Mouse (Mus musculus): ENCODE measurements at regions not wholly inside any gene's neighbourhood (a gene's known extent, or its start where the extent isn't known, plus 50 kb on each side); places are given as distances from the start of the nearest gene placed in this dataset.
A peak's percentile ranks its signal among the peaks of the same experiment; 100 is the strongest.

GRCm38 (mm10) chr15:65646470-65646869, 631.8 kb upstream of the Gm21961 start:
- DNase-seq (ENCODE audit: low spot score), result no peak

DNA sequence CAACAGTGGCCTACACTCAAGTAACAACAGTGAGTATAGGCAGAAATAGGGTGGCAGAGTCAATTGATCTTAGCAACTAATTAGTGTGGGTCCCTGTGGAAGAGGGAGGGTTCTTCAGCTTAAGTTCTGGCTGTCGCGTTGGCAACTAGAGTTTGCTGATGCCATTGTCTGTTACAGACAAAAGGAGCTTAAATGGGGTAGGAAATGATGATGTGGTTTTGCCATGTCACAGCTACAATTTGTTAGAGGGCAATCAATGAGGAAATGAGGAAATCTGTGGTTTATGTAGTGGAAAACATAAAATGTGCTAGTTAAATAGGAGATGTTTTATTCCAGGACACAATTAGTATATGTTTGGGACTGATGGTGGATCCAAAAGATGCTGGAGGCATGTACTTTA, 624.8 kb upstream of the Gm21961 start:
- no peak for DNase-seq (ENCODE audit: low spot score)

- peak; percentile 72 for DNase-seq (ENCODE audit: low spot score)
Measured at GRCm38 (mm10) chr15:65637520-65638184, 622.9 kb upstream of the Gm21961 start.

DNA sequence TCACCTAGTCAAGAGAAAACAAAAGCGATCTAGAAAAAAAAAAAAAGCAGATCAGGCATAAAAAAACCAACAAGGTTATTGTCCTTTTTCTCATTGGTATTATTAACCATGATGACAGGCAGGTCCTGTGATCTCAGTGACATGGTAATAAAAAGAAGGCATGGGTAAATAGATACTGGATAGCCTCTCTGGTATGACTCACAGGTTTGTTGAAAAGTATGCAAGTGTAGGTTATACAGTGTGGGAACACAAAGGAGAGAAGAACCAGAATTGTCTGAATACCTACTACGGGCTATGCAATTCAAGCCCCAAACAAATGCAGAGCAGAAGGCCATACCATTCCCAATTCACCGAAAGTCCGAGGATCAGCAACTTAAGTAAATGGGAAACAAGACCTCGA, 617.7 kb upstream of the Gm21961 start:
- DNase-seq (ENCODE audit: low spot score), result no peak

DNA sequence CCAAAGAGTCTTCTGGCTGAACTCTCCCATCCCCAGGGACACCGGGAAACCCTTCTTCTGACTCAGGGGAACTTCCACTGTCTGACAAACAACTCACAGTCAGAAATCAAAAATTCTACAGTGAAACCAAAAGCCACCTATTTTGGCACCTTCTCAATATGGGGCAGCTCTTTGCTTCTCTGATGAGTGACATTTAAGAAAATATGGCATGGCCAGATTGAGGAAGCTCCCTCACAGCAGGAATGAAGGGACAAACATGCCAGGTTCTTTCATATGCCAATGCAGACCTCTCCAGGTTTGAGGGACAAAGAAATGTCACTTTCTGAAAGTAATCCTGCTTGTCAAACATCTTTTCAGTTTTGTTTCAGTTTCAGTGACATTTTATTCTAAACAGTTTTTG, 615.8 kb upstream of the Gm21961 start:
- no peak for DNase-seq (ENCODE audit: low spot score)

- no peak for DNase-seq (ENCODE audit: low spot score)
Measured at GRCm38 (mm10) chr15:65592718-65593477, 578.2 kb upstream of the Gm21961 start.

GRCm38 (mm10) chr15:65585566-65585965, 570.9 kb upstream of the Gm21961 start:
- DNase-seq (ENCODE audit: low spot score), result no peak

DNA sequence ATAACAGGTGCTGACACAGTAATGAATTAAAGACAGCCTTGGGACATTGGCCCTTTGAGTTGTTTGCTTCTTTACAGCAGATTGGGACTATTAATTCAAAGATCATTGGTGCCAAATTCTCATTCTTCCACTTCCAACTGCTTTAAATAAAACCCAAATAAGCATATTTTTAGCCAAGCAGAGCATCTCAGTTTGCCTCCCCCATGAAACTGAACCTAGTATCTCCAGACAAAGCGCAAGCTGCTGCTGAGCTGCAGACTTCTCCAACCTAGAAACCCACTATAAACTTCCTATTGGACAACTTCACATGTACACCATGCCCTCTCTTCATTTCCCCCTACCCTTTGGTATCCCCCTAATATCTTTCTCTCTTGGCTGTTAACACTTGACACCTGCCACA, 564.6 kb upstream of the Gm21961 start:
- DNase-seq (ENCODE audit: low spot score), result no peak

DNA sequence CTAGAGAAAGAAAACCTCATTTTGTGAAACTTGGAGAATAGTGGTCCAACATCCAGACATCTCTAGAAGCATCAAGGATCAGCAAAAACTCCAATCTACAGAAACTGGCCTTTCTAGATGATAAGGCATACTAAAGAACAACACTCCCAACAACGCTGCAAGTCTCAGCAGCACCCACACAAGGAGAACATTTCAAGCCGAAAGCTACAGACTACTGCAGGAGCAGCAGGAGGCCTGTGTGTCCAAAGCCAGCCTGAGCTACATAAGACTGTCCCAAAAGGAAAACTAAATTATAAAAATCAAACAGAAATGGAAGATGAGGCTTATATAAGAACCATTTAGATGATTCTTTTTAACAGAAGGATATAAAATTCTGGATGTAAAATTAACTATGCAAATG, 553.2 kb upstream of the Gm21961 start:
- DNase-seq (ENCODE audit: low spot score), result no peak

GRCm38 (mm10) chr15:65557846-65558835, 543.4 kb upstream of the Gm21961 start:
- no peak for DNase-seq (ENCODE audit: low spot score)

DNA sequence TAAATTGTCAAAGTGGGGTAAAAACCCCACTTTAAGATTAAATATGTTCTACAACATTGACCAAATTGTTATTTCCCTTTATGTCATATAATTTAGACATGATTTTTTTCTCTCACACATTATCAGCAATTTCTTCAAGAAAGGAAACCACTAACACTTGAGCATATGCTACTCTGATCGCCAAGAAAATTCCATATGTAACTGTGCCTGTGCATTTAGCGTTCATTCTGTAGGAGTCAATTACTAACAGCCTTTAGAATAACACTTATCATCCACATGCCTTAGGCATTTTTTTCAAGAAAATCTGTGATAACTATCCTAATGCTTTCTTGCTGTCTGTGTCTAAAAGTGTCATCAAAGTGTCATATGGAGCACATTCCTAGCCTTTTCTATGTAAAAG, 534.3 kb upstream of the Gm21961 start:
- no peak for DNase-seq (ENCODE audit: low spot score)

GRCm38 (mm10) chr15:65535606-65536005, 520.9 kb upstream of the Gm21961 start:
- no peak for DNase-seq (ENCODE audit: low spot score)

- DNase-seq (ENCODE audit: low spot score), result no peak
Measured at GRCm38 (mm10) chr15:65532241-65532640, 517.5 kb upstream of the Gm21961 start.

DNA sequence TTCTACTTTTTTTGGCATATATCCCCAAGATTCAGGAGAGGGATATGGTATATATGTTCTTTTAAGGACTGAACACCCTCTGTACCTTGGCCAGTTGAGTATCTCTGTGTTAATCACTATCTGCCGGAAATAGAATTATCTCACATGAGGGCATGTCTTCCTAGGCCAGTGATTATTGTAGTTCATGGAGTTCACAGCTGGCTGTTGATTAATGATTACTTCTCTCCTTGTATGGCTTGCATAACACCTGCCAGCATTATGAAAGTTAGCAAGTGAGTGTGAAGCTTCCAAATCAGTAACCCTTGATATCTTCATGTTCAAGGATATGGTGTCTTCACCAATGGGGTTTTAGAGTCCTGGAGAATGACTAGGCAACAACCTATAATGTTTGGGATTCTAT, 488.0 kb upstream of the Gm21961 start:
- no peak for DNase-seq (ENCODE audit: low spot score)

DNA sequence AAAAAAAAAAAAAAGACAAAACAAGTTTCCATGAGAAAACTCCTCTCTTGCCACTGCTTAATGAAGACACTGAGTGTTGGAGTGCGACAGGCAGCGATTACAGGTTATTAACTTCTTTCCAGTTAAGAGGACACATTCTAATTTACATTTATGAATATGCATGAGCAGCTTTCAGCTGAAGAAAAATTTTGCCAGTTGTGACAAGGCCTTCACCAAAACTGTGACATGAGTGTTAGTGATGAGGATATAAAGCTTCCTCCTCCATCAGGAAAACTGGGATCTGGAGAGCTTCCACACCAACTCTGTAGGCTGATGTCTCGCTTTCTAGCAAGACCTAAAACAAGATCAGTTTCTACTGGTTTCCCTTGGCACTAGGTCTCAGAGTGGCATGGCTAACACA, 464.2 kb upstream of the Gm21961 start:
- DNase-seq (ENCODE audit: low spot score), result no peak

- peak; percentile 32 for DNase-seq (ENCODE audit: low spot score)
Measured at GRCm38 (mm10) chr15:65455203-65455816, 440.6 kb upstream of the Gm21961 start.

GRCm38 (mm10) chr15:65452258-65453028, 437.7 kb upstream of the Gm21961 start:
- DNase-seq (ENCODE audit: low spot score), result no peak

- DNase-seq (ENCODE audit: low spot score), result no peak
Measured at GRCm38 (mm10) chr15:65419736-65420135, 405.0 kb upstream of the Gm21961 start.
